Mouse (Mus musculus) myocyte (in vitro differentiated cells): ENCODE measurements around the gene Aff1. TPM values are rescaled to one million over a fixed set of nuclear protein-coding genes. Genes with fewer than 3 reads are reported as not detected.

Experiments
- H3K27me3 ChIP-seq: one replicate; pipeline ENCODE4 v1.6.1; 2011; ENCODE audit not compliant: control insufficient read depth, insufficient read depth, insufficient read length
- H3K36me3 ChIP-seq: one replicate; pipeline ENCODE4 v1.6.1; 2011; ENCODE audit not compliant: control insufficient read depth, insufficient read depth
- H3K4me2 ChIP-seq: one replicate; pipeline ENCODE4 v1.6.1; 2011; ENCODE audit warnings: low read depth, control low read depth
- H3K4me3 ChIP-seq: one replicate; pipeline ENCODE4 v1.5.1; 2011; ENCODE audit warnings: mild to moderate bottlenecking, control low read depth, moderate library complexity
- H3K79me2 ChIP-seq: one replicate; pipeline ENCODE4 v1.6.1; 2011; ENCODE audit not compliant: control insufficient read depth, insufficient read depth
- H3ac ChIP-seq: one replicate; pipeline ENCODE4 v1.6.1; 2011; ENCODE audit not compliant: control insufficient read depth, insufficient read length
- CEBPB ChIP-seq: IDR thresholded peaks from 2 replicates; pipeline ENCODE4 v1.6.1; 2011; ENCODE audit warnings: mild to moderate bottlenecking, moderate library complexity; ENCODE audit not compliant: poor library complexity, insufficient read depth, severe bottlenecking
- E2F4 ChIP-seq: IDR thresholded peaks from one replicate; pipeline ENCODE4 v1.6.1; 2011; ENCODE audit warnings: mild to moderate bottlenecking, control low read depth, moderate library complexity; ENCODE audit not compliant: insufficient read depth
- MAX ChIP-seq: IDR thresholded peaks from one replicate; pipeline ENCODE4 v1.6.1; 2011; ENCODE audit warnings: low read depth, mild to moderate bottlenecking, control low read depth
- MYOD1 ChIP-seq, 3 experiments: IDR thresholded peaks; one replicate each; pipeline ENCODE4 v1.6.1; 2011; ENCODE audit warnings: control low read depth in 2 of 3, low read depth in 2 of 3, mild to moderate bottlenecking in 2 of 3, moderate library complexity in 1 of 3; ENCODE audit not compliant: insufficient read length in 2 of 3, control insufficient read depth in 1 of 3
- MYOG ChIP-seq, 3 experiments: IDR thresholded peaks; one replicate each; pipeline ENCODE4 v1.6.1; 2011; ENCODE audit warnings: control low read depth in 2 of 3, low read depth in 2 of 3, mild to moderate bottlenecking in 2 of 3; ENCODE audit not compliant: insufficient read length in 2 of 3, control insufficient read depth in 1 of 3, insufficient read depth in 1 of 3
- POLR2A ChIP-seq: IDR thresholded peaks from one replicate; pipeline ENCODE4 v1.6.1; 2011; ENCODE audit warnings: low read depth, mild to moderate bottlenecking, control low read depth, moderate library complexity; ENCODE audit not compliant: insufficient read length
- POLR2AphosphoS2 ChIP-seq: IDR thresholded peaks from one replicate; pipeline ENCODE4 v1.6.1; 2011; ENCODE audit warnings: low read depth, control low read depth; ENCODE audit not compliant: insufficient read length
- REST ChIP-seq: IDR thresholded peaks from one replicate; pipeline ENCODE4 v1.6.1; 2011; ENCODE audit warnings: mild to moderate bottlenecking, control low read depth, moderate library complexity; ENCODE audit not compliant: insufficient read depth, insufficient read length
- SRF ChIP-seq: IDR thresholded peaks from one replicate; pipeline ENCODE4 v1.6.1; 2011; ENCODE audit warnings: low read depth; ENCODE audit not compliant: control insufficient read depth, insufficient read length
- TCF12 ChIP-seq: IDR thresholded peaks from one replicate; pipeline ENCODE4 v1.6.1; 2011; ENCODE audit warnings: mild to moderate bottlenecking, control low read depth; ENCODE audit not compliant: poor library complexity, insufficient read depth, severe bottlenecking
- TCF3 ChIP-seq: IDR thresholded peaks from one replicate; pipeline ENCODE4 v1.6.1; 2011; ENCODE audit warnings: low read depth, control low read depth; ENCODE audit not compliant: insufficient read length
- USF1 ChIP-seq: IDR thresholded peaks from one replicate; pipeline ENCODE4 v1.6.1; 2011; ENCODE audit warnings: low read depth, mild to moderate bottlenecking, control low read depth, moderate library complexity
- polyA plus RNA-seq: library from polyadenylated mRNA; unstranded; fragments of >200 nt; fragmentation: generic; extraction: Trizol; gene quantifications from one replicate; pipeline ENCODE4 v1.2.1, GENCODE M21; 2012; ENCODE audit warnings: missing spikeins

The Aff1 gene
- polyA plus RNA-seq, 1 experiment: 16.4 TPM

GRCm38 (mm10) chr5:103783086-103783668 is 91.0 kb downstream of the Aff1 start:
- Histone ChIP-seq H3K27me3 (no peaks in the 10 kb centered on the region), H3K4me3 (no peak overlapping the region), H3ac (no peak overlapping the region), H3K79me2 (peaks cover 77% of the 10 kb centered on the region), H3K4me2 (no peak overlapping the region), H3K36me3 (peaks cover 34% of the 10 kb centered on the region)
- TF ChIP-seq TCF3: no peak
- no peak for TF ChIP-seq MAX
- no peak for TF ChIP-seq POLR2A
- TF ChIP-seq MYOD1 (IDR thresholded peaks at IDR 0.05; ENCODE audit: control insufficient read depth in 1 of 3, insufficient read length in 2 of 3, low read depth in 2 of 3): no peak
- TF ChIP-seq USF1: no peak

GRCm38 (mm10) chr5:103786096-103786495 is 93.9 kb downstream of the Aff1 start:
- Histone ChIP-seq H3ac (no peak overlapping the region), H3K27me3 (no peaks in the 10 kb centered on the region), H3K36me3 (peaks cover 34% of the 10 kb centered on the region), H3K4me3 (no peak overlapping the region), H3K4me2 (no peak overlapping the region), H3K79me2 (peaks cover 57% of the 10 kb centered on the region)
- TF ChIP-seq POLR2A (no peak), CEBPB (no peak), POLR2AphosphoS2 (no peak), USF1 (no peak)

- no peaks in the 10 kb centered on the region for H3K27me3 ChIP-seq
- H3K4me3 ChIP-seq: no peak overlapping the region
Measured at GRCm38 (mm10) chr5:103788476-103788875, 96.3 kb downstream of the Aff1 start.

GRCm38 (mm10) chr5:103788976-103789375 is 96.8 kb downstream of the Aff1 start:
- H3K4me2 ChIP-seq: peak overlapping the region; percentile 65
- peaks cover 51% of the 10 kb centered on the region for H3K79me2 ChIP-seq
- TF ChIP-seq REST: no peak
- TF ChIP-seq MYOG (IDR thresholded peaks at IDR 0.05; ENCODE audit: control insufficient read depth in 1 of 3, insufficient read depth in 1 of 3, insufficient read length in 2 of 3, low read depth in 2 of 3): peak in 1 of 3 experiments; percentile 15
- H3ac ChIP-seq: no peak overlapping the region
- H3K4me3 ChIP-seq: no peak overlapping the region
- H3K27me3 ChIP-seq: no peaks in the 10 kb centered on the region
- peaks cover 45% of the 10 kb centered on the region for H3K36me3 ChIP-seq

More at GRCm38 (mm10) chr5:103788476-103788875, 96.3 kb downstream of the Aff1 start:
- no peak for TF ChIP-seq TCF3
- TF ChIP-seq REST: no peak
- TF ChIP-seq POLR2A: no peak
- TF ChIP-seq POLR2AphosphoS2: no peak
- TF ChIP-seq E2F4: no peak
- Histone ChIP-seq H3K79me2 (peaks cover 51% of the 10 kb centered on the region), H3K4me2 (no peak overlapping the region), H3K36me3 (peaks cover 44% of the 10 kb centered on the region), H3ac (no peak overlapping the region)

GRCm38 (mm10) chr5:103789619-103790116 is 97.5 kb downstream of the Aff1 start:
- Histone ChIP-seq H3K36me3 (peaks cover 41% of the 10 kb centered on the region), H3K4me3 (no peak overlapping the region), H3K27me3 (no peaks in the 10 kb centered on the region), H3K79me2 (peaks cover 54% of the 10 kb centered on the region), H3ac (no peak overlapping the region), H3K4me2 (peak overlapping the region; percentile 65)
- TF ChIP-seq POLR2AphosphoS2 (no peak), TCF3 (peak; percentile 77), CEBPB (no peak), SRF (peak; percentile 85), MYOD1 (IDR thresholded peaks at IDR 0.05; ENCODE audit: control insufficient read depth in 1 of 3, insufficient read length in 2 of 3, low read depth in 2 of 3) (peak; percentile 49 to 95 (median 89)), TCF12 (peak; percentile 46), MYOG (IDR thresholded peaks at IDR 0.05; ENCODE audit: control insufficient read depth in 1 of 3, insufficient read depth in 1 of 3, insufficient read length in 2 of 3, low read depth in 2 of 3) (peak; percentile 96)

GRCm38 (mm10) chr5:103791741-103792140 is 99.6 kb downstream of the Aff1 start:
- H3ac ChIP-seq: no peak overlapping the region
- H3K36me3 ChIP-seq: peaks cover 30% of the 10 kb centered on the region
- TF ChIP-seq POLR2AphosphoS2 (no peak), SRF (no peak), USF1 (no peak), E2F4 (no peak), TCF12 (no peak), MYOG (IDR thresholded peaks at IDR 0.05; ENCODE audit: control insufficient read depth in 1 of 3, insufficient read depth in 1 of 3, insufficient read length in 2 of 3, low read depth in 2 of 3) (no peak), CEBPB (no peak), REST (no peak), MAX (no peak), MYOD1 (IDR thresholded peaks at IDR 0.05; ENCODE audit: control insufficient read depth in 1 of 3, insufficient read length in 2 of 3, low read depth in 2 of 3) (no peak), TCF3 (no peak), POLR2A (no peak)
- peaks cover 68% of the 10 kb centered on the region for H3K79me2 ChIP-seq
- H3K27me3 ChIP-seq: no peaks in the 10 kb centered on the region
- no peak overlapping the region for H3K4me3 ChIP-seq
- no peak overlapping the region for H3K4me2 ChIP-seq
